Mouse (Mus musculus) ES-Bruce4 (cell line): ENCODE data around the gene Klhl29. TPM values are rescaled to one million over a fixed set of nuclear protein-coding genes. Genes with fewer than 3 reads are reported as not detected.

Experiments used
- H3K27ac ChIP-seq: 2 replicates; pipeline ENCODE4 v1.5.1; 2012; ENCODE audit warnings: low read length, inconsistent platforms; ENCODE audit not compliant: insufficient read depth
- H3K27me3 ChIP-seq: 2 replicates; pipeline ENCODE4 v1.6.1; 2012; ENCODE audit warnings: mild to moderate bottlenecking, low read length, inconsistent platforms; ENCODE audit not compliant: control insufficient read depth, poor library complexity, insufficient read depth, severe bottlenecking
- H3K36me3 ChIP-seq: 2 replicates; pipeline ENCODE4 v1.6.1; 2012; ENCODE audit warnings: inconsistent platforms, mild to moderate bottlenecking, low read length, moderate library complexity; ENCODE audit not compliant: control insufficient read depth, poor library complexity, insufficient read depth, severe bottlenecking
- H3K4me1 ChIP-seq: one replicate; pipeline ENCODE4 v1.8.1; 2011; ENCODE audit warnings: low read length; ENCODE audit not compliant: control insufficient read depth, insufficient read depth
- H3K4me3 ChIP-seq: 2 replicates; pipeline ENCODE4 v1.5.1; 2011; ENCODE audit warnings: low read depth, mild to moderate bottlenecking, low read length
- H3K9ac ChIP-seq: 2 replicates; pipeline ENCODE4 v1.6.1; 2012; ENCODE audit warnings: low read depth, mild to moderate bottlenecking, inconsistent platforms; ENCODE audit not compliant: poor library complexity, severe bottlenecking
- H3K9me3 ChIP-seq: replicated peaks from 2 replicates; pipeline ENCODE4 v1.6.1; 2012; ENCODE audit warnings: mild to moderate bottlenecking, low read length, inconsistent platforms; ENCODE audit not compliant: control insufficient read depth, poor library complexity, insufficient read depth, severe bottlenecking
- CTCF ChIP-seq: IDR thresholded peaks from one replicate; pipeline ENCODE4 v1.8.1; 2011; ENCODE audit warnings: low read depth, low read length
- EP300 ChIP-seq: IDR thresholded peaks from 2 replicates; pipeline ENCODE4 v1.6.1; 2011; ENCODE audit warnings: low read depth, low read length; ENCODE audit not compliant: insufficient read depth
- POLR2A ChIP-seq: IDR thresholded peaks from one replicate; pipeline ENCODE4 v1.8.1; 2011; ENCODE audit warnings: low read length; ENCODE audit not compliant: insufficient read depth
- polyA plus RNA-seq: library from polyadenylated mRNA; stranded (reverse); fragments of >200 nt; gene quantifications from 2 replicates; pipeline ENCODE4 v1.2.4, GENCODE M21; 2011; ENCODE audit warnings: low read depth; ENCODE audit not compliant: missing spikeins, insufficient read depth, insufficient read length

The Klhl29 gene
- polyA plus RNA-seq, 1 experiment: 0.49 TPM

GRCm38 (mm10) chr12:5364836-5365235 is 10.6 kb downstream of the Klhl29 start:
- Histone ChIP-seq H3K27ac (no peak overlapping the region), H3K4me3 (no peak overlapping the region), H3K27me3 (no peaks in the 10 kb centered on the region), H3K9ac (no peak overlapping the region), H3K9me3 (no peaks in the 10 kb centered on the region), H3K36me3 (no peaks in the 10 kb centered on the region), H3K4me1 (no peaks in the 10 kb centered on the region)
- TF ChIP-seq CTCF (no peak), EP300 (no peak), POLR2A (no peak)

- Histone ChIP-seq H3K9ac (no peak overlapping the region), H3K36me3 (no peaks in the 10 kb centered on the region), H3K4me3 (no peak overlapping the region), H3K27me3 (no peaks in the 10 kb centered on the region), H3K4me1 (no peaks in the 10 kb centered on the region), H3K9me3 (no peaks in the 10 kb centered on the region), H3K27ac (no peak overlapping the region)
- no peak for TF ChIP-seq CTCF
- TF ChIP-seq POLR2A: no peak
- no peak for TF ChIP-seq EP300
These were observed 11.4 kb downstream of the Klhl29 start for GRCm38 (mm10) chr12:5363961-5364634.

- H3K27me3 ChIP-seq: no peaks in the 10 kb centered on the region
- TF ChIP-seq POLR2A (no peak), CTCF (no peak), EP300 (no peak)
- H3K9me3 ChIP-seq: no peaks in the 10 kb centered on the region
- no peak overlapping the region for H3K9ac ChIP-seq
- no peak overlapping the region for H3K27ac ChIP-seq
- H3K4me1 ChIP-seq: no peaks in the 10 kb centered on the region
- H3K4me3 ChIP-seq: no peak overlapping the region
- H3K36me3 ChIP-seq: no peaks in the 10 kb centered on the region
These were observed 16.4 kb downstream of the Klhl29 start for GRCm38 (mm10) chr12:5359065-5359464.

- no peaks in the 10 kb centered on the region for H3K36me3 ChIP-seq
- no peaks in the 10 kb centered on the region for H3K27me3 ChIP-seq
- H3K4me1 ChIP-seq: no peaks in the 10 kb centered on the region
- no peak overlapping the region for H3K4me3 ChIP-seq
- H3K27ac ChIP-seq: no peak overlapping the region
- TF ChIP-seq POLR2A (no peak), CTCF (no peak), EP300 (no peak)
- no peaks in the 10 kb centered on the region for H3K9me3 ChIP-seq
- H3K9ac ChIP-seq: no peak overlapping the region
These were observed 17.0 kb downstream of the Klhl29 start for GRCm38 (mm10) chr12:5358497-5358896.

- Histone ChIP-seq H3K36me3 (no peaks in the 10 kb centered on the region), H3K27me3 (no peaks in the 10 kb centered on the region)
- TF ChIP-seq EP300 (no peak), CTCF (no peak), POLR2A (no peak)
These were observed 22.1 kb downstream of the Klhl29 start for GRCm38 (mm10) chr12:5353416-5353815.

GRCm38 (mm10) chr12:5352771-5353170 is 22.7 kb downstream of the Klhl29 start:
- Histone ChIP-seq H3K27me3 (no peaks in the 10 kb centered on the region), H3K27ac (no peak overlapping the region), H3K36me3 (no peaks in the 10 kb centered on the region), H3K4me1 (no peaks in the 10 kb centered on the region), H3K9me3 (no peaks in the 10 kb centered on the region), H3K9ac (no peak overlapping the region), H3K4me3 (no peak overlapping the region)
- TF ChIP-seq POLR2A (no peak), CTCF (no peak), EP300 (no peak)

More at GRCm38 (mm10) chr12:5353416-5353815, 22.1 kb downstream of the Klhl29 start:
- Histone ChIP-seq H3K9ac (no peak overlapping the region), H3K4me3 (no peak overlapping the region), H3K9me3 (no peaks in the 10 kb centered on the region), H3K27ac (no peak overlapping the region), H3K4me1 (no peaks in the 10 kb centered on the region)
